Mouse (Mus musculus) limb, embryonic 12.5 days (tissue): ENCODE data around the gene Eipr1. TPM values are rescaled to one million over a fixed set of nuclear protein-coding genes. Genes with fewer than 3 reads are reported as not detected.

Experiments used
- ATAC-seq: fragments of 200-750 bp; cut with Nextera tagmentation; 2 replicates; pipeline ENCODE4 v1.8.0; 2017; ENCODE audit warnings: low read depth, moderate TSS enrichment; ENCODE audit not compliant: insufficient number of reproducible peaks, insufficient read depth, low FRiP score, low TSS enrichment
- H3K27ac ChIP-seq: fragments of 300-500 bp; sonication (generic); 2 replicates; pipeline ENCODE4 v1.5.1; 2016; ENCODE audit warnings: mild to moderate bottlenecking, moderate library complexity
- H3K27me3 ChIP-seq: fragments of 300-500 bp; sonication (generic); 2 replicates; pipeline ENCODE4 v1.6.1; 2016; ENCODE audit warnings: mild to moderate bottlenecking, moderate library complexity
- H3K36me3 ChIP-seq: fragments of 300-500 bp; sonication (generic); 2 replicates; pipeline ENCODE4 v1.6.1; 2016; ENCODE audit warnings: mild to moderate bottlenecking, moderate library complexity
- H3K4me1 ChIP-seq: fragments of 300-500 bp; sonication (generic); replicated peaks from 2 replicates; pipeline ENCODE4 v1.6.1; 2016
- H3K4me2 ChIP-seq: fragments of 300-500 bp; sonication (generic); 2 replicates; pipeline ENCODE4 v1.6.1; 2016; ENCODE audit warnings: mild to moderate bottlenecking, moderate library complexity
- H3K4me3 ChIP-seq: fragments of 300-500 bp; sonication (generic); replicated peaks from 2 replicates; pipeline ENCODE4 v1.5.1; 2016; ENCODE audit warnings: mild to moderate bottlenecking
- H3K9ac ChIP-seq: fragments of 300-500 bp; sonication (generic); replicated peaks from 2 replicates; pipeline ENCODE4 v1.6.1; 2016; ENCODE audit warnings: mild to moderate bottlenecking, moderate library complexity
- H3K9me3 ChIP-seq: fragments of 300-500 bp; sonication (generic); 2 replicates; pipeline ENCODE4 v1.6.1; 2016; ENCODE audit warnings: mild to moderate bottlenecking, moderate library complexity
- WGBS: fragments of 180-500 bp; shearing (Covaris S2); methylation state at CpG from one replicate; pipeline ENCODE4 v1.1.7; 2016; 5-methylcytosine and 5-hydroxymethylcytosine counted together
- polyA plus RNA-seq: library from polyadenylated mRNA; unstranded; fragments of >200 nt; fragmentation: Nextera tagmentation; extraction: Ambion mirVana; gene quantifications from 2 replicates; pipeline ENCODE4 v1.2.1, GENCODE M21; 2016

Eipr1 gene
- polyA plus RNA-seq, 1 experiment from 2014 or later: 33.7 TPM

- Histone ChIP-seq H3K9ac (no peak overlapping the region), H3K4me2 (peak overlapping the region; percentile 9; the same call in 1 of the 2 replicates), H3K4me3 (no peak overlapping the region), H3K27ac (peak overlapping the region; percentile 85), H3K4me1 (peaks cover 41% of the 10 kb centered on the region), H3K36me3 (no peaks in the 10 kb centered on the region), H3K27me3 (no peaks in the 10 kb centered on the region), H3K9me3 (peaks cover 5% of the 10 kb centered on the region)
- no peak for ATAC-seq
- WGBS: 26% methylated on average over 4 of the region's 4 CpGs
Observed at GRCm38 (mm10) chr12:28800423-28800822, 48.8 kb downstream of the Eipr1 start.

- Histone ChIP-seq H3K27ac (peak overlapping the region; percentile 85; the same call in 1 of the 2 replicates), H3K4me2 (no peak overlapping the region), H3K36me3 (no peaks in the 10 kb centered on the region), H3K27me3 (no peaks in the 10 kb centered on the region), H3K9me3 (peaks cover 5% of the 10 kb centered on the region), H3K4me1 (peaks cover 41% of the 10 kb centered on the region), H3K9ac (no peak overlapping the region), H3K4me3 (no peak overlapping the region)
- WGBS: 80% methylated on average over 3 of the region's 3 CpGs
- ATAC-seq: no peak
Observed at GRCm38 (mm10) chr12:28800891-28801290, 49.3 kb downstream of the Eipr1 start.

DNA sequence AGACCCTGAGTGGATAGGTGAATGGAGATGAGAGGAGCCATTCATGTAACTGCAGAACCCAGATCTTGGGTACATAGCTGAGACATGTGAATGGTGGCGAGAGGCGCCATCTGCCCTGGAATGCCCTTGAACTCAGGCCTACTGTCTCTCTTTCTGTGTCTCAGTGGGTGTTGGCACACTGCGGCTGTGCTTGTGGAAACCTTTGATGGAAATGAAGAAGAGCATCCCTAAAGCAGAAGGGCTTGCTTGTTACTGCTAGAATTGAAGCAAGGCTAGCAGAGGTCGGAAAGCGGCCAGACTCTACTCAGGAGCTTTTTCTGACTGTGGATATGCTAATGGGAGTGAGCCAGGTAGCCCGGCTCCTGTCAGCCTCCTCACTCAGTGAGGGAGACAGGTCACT, 50.1 kb downstream of the Eipr1 start:
- H3K9me3 ChIP-seq: peaks cover 5% of the 10 kb centered on the region
- H3K4me3 ChIP-seq: no peak overlapping the region
- H3K27ac ChIP-seq: no peak overlapping the region
- no peak overlapping the region for H3K9ac ChIP-seq
- H3K4me2 ChIP-seq: no peak overlapping the region
- WGBS: 93% methylated on average over 6 of the region's 6 CpGs
- peaks cover 41% of the 10 kb centered on the region for H3K4me1 ChIP-seq
- no peaks in the 10 kb centered on the region for H3K36me3 ChIP-seq
- ATAC-seq: no peak
- H3K27me3 ChIP-seq: no peaks in the 10 kb centered on the region

- peaks cover 5% of the 10 kb centered on the region for H3K9me3 ChIP-seq
- ATAC-seq: no peak
- H3K4me1 ChIP-seq: peaks cover 41% of the 10 kb centered on the region
- H3K4me2 ChIP-seq: no peak overlapping the region
- no peaks in the 10 kb centered on the region for H3K36me3 ChIP-seq
- H3K4me3 ChIP-seq: no peak overlapping the region
- no peak overlapping the region for H3K9ac ChIP-seq
- H3K27ac ChIP-seq: no peak overlapping the region
- no peaks in the 10 kb centered on the region for H3K27me3 ChIP-seq
Observed at GRCm38 (mm10) chr12:28803043-28803442, 51.4 kb downstream of the Eipr1 start.

GRCm38 (mm10) chr12:28804558-28805481, 53.2 kb downstream of the Eipr1 start:
- Histone ChIP-seq H3K27ac (0 out of 2 replicates have a peak overlapping the region, but pooled peaks have one; percentile 17), H3K36me3 (no peaks in the 10 kb centered on the region), H3K27me3 (no peaks in the 10 kb centered on the region), H3K9ac (no peak overlapping the region), H3K4me1 (peaks cover 34% of the 10 kb centered on the region), H3K4me2 (no peak overlapping the region), H3K4me3 (no peak overlapping the region), H3K9me3 (no peaks in the 10 kb centered on the region)
- no peak for ATAC-seq
- WGBS: 64% methylated on average over 3 of the region's 3 CpGs

- Histone ChIP-seq H3K27ac (0 out of 2 replicates have a peak overlapping the region, but pooled peaks have one; percentile 19), H3K4me1 (peaks cover 16% of the 10 kb centered on the region), H3K4me3 (no peak overlapping the region), H3K9ac (no peak overlapping the region), H3K4me2 (no peak overlapping the region), H3K36me3 (no peaks in the 10 kb centered on the region), H3K27me3 (no peaks in the 10 kb centered on the region), H3K9me3 (no peaks in the 10 kb centered on the region)
- ATAC-seq: no peak
- WGBS: 78% methylated on average over 4 of the region's 4 CpGs
Observed at GRCm38 (mm10) chr12:28808786-28809375, 57.3 kb downstream of the Eipr1 start.

DNA sequence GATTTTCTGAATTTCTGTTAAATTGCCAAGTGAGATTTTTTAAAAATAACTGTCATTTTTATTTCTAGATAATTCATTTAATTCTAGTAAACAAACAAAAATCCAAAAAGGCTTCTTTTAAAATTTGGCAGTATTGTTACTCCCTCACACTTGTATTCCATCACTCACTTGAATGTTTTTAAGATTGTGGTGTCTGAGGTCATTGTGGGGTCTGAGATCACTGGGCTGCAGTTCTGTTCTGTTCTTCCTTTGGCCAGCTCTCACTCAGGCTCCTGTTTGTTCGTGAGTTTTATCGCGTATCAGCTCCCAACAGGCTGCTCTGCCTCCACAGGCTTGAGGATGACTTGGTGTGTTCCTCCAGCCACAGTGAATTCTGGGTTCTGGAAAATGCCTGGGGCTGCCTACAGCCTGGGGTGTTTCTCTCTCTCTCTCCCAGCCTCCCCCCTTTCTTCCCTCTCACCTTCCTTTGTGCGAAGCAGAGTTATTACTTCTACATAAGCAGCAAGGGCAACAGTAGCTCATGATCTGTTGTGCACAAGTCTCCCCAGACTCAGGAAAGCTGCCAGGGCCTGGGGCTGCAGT, 58.2 kb downstream of the Eipr1 start:
- H3K27ac ChIP-seq: peak overlapping the region; percentile 64; the same call in 1 of the 2 replicates
- peaks cover 12% of the 10 kb centered on the region for H3K4me1 ChIP-seq
- WGBS: 51% methylated on average over 4 of the region's 4 CpGs
- no peak overlapping the region for H3K4me2 ChIP-seq
- H3K9me3 ChIP-seq: no peaks in the 10 kb centered on the region; the same call in 1 of the 2 replicates
- H3K36me3 ChIP-seq: no peaks in the 10 kb centered on the region
- H3K27me3 ChIP-seq: no peaks in the 10 kb centered on the region
- H3K9ac ChIP-seq: peak overlapping the region; percentile 27; the same call in 1 of the 2 replicates
- no peak overlapping the region for H3K4me3 ChIP-seq
- ATAC-seq: no peak

DNA sequence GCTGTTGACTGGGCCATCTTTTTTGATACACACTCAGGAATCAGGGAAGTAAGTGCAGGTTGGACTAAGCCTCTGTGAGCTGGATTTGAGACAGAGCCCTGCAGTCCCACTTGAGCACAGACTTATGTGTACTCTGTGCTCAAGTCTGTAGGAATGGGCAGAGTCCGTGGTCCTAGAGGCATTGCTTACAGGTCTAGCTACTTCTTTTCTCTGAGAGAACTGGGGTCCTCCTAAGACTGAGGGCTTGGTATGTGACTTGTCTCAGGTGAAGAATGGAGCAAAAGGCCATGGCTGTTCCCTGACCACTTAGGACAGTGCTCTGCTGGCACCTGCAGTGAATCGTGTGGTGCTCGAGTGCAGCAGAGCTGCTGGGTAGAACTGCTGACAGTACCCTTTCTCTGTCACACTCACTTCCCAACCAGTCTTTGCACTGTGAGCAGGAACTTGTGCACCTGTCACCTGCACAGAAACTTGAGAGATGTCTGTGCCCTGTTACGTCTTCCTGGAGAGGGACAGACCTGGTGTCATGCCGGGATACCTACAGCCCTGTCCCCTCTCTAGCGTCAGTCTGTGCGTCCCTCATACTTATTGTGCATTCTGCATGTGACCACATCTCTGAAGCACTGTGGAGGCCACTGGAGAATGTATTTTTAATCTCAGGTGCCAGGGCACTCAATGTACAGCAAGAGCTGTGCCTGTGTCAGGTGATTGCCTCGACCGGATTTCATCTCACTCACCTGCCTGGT, 65.3 kb downstream of the Eipr1 start:
- Histone ChIP-seq H3K9ac (no peak overlapping the region), H3K27me3 (no peaks in the 10 kb centered on the region), H3K4me1 (peaks cover 14% of the 10 kb centered on the region), H3K27ac (peak overlapping the region; percentile 12; the same call in 1 of the 2 replicates), H3K9me3 (no peaks in the 10 kb centered on the region; the same call in 1 of the 2 replicates), H3K4me3 (no peak overlapping the region), H3K4me2 (no peak overlapping the region), H3K36me3 (no peaks in the 10 kb centered on the region)
- ATAC-seq: no peak
- WGBS: 45% methylated on average over 9 of the region's 9 CpGs

- ATAC-seq: peak; percentile 52; the same call in 1 of the 2 replicates
- no peak overlapping the region for H3K9ac ChIP-seq
- H3K36me3 ChIP-seq: no peaks in the 10 kb centered on the region
- H3K4me1 ChIP-seq: peaks cover 14% of the 10 kb centered on the region
- H3K4me3 ChIP-seq: no peak overlapping the region
- WGBS: 17% methylated on average over 5 of the region's 5 CpGs
- no peaks in the 10 kb centered on the region for H3K27me3 ChIP-seq
- H3K9me3 ChIP-seq: no peaks in the 10 kb centered on the region; the same call in 1 of the 2 replicates
- no peak overlapping the region for H3K4me2 ChIP-seq
- no peak overlapping the region for H3K27ac ChIP-seq
Observed at GRCm38 (mm10) chr12:28817427-28817752, 65.8 kb downstream of the Eipr1 start.

- 51% methylated on average over 3 of the region's 3 CpGs for WGBS
- Histone ChIP-seq H3K9me3 (no peaks in the 10 kb centered on the region; the same call in 1 of the 2 replicates), H3K36me3 (no peaks in the 10 kb centered on the region), H3K4me1 (peaks cover 14% of the 10 kb centered on the region), H3K4me3 (no peak overlapping the region), H3K9ac (no peak overlapping the region), H3K27ac (no peak overlapping the region), H3K27me3 (no peaks in the 10 kb centered on the region), H3K4me2 (no peak overlapping the region)
- ATAC-seq: no peak
Observed at GRCm38 (mm10) chr12:28817891-28818290, 66.3 kb downstream of the Eipr1 start.

GRCm38 (mm10) chr12:28823518-28823917, 71.9 kb downstream of the Eipr1 start:
- Histone ChIP-seq H3K4me3 (no peak overlapping the region), H3K27me3 (no peaks in the 10 kb centered on the region)
- 80% methylated on average over 7 of the region's 7 CpGs for WGBS

More at GRCm38 (mm10) chr12:28823518-28823917, 71.9 kb downstream of the Eipr1 start:
- Histone ChIP-seq H3K36me3 (no peaks in the 10 kb centered on the region), H3K9me3 (no peaks in the 10 kb centered on the region), H3K9ac (no peak overlapping the region), H3K4me1 (no peaks in the 10 kb centered on the region), H3K4me2 (no peak overlapping the region), H3K27ac (no peak overlapping the region)
- ATAC-seq: no peak
